In genomic region chr11:52102977-52103376, GRCm38 (mm10) we compare ENCODE assay signal across 1 mouse cellular context.
TF ChIP-seq lines count a peak whose summit lies in the region.

No protein-coding gene starts in this region.

TF ChIP-seq in MEL, 35 proteins besides CTCF, POLR2A, EP300 and RAD21:
- TF ChIP-seq MYB (IDR thresholded peaks at IDR 0.05; ENCODE audit: low read depth, low read length) (no peak), NRF1 (IDR thresholded peaks at IDR 0.05; ENCODE audit: insufficient read depth, low read depth, low read length, poor library complexity, severe bottlenecking) (no peak), MAFK (IDR thresholded peaks at IDR 0.05; ENCODE audit: borderline replicate concordance, low read depth, low read length) (peak; percentile 92)
TF ChIP-seq in MEL: peak in this region for 1.
